Mouse (Mus musculus) cortical plate, adult 2 months (tissue): ENCODE results near the gene Slc6a19. TPM values are rescaled to one million over a fixed set of nuclear protein-coding genes. Genes with fewer than 3 reads are reported as not detected.
"Not testable (repeated sequence)": the region's sequence is repeated elsewhere in the genome, so short reads cannot be mapped to it uniquely, and the experiment has no call there.

Experiments
- H3K27ac ChIP-seq: fragments of 200-500 bp; 2 replicates; pipeline ENCODE4 v1.5.1; 2012; ENCODE audit warnings: low read length, control low read depth, inconsistent platforms; ENCODE audit not compliant: insufficient read depth
- H3K4me1 ChIP-seq: fragments of 200-500 bp; 2 replicates; pipeline ENCODE4 v1.6.1; 2011; ENCODE audit warnings: low read length; ENCODE audit not compliant: control insufficient read depth, insufficient read depth
- H3K4me3 ChIP-seq: fragments of 200-500 bp; 2 replicates; pipeline ENCODE4 v1.5.1; 2011; ENCODE audit warnings: mild to moderate bottlenecking, low read length, control low read depth; ENCODE audit not compliant: insufficient read depth
- CTCF ChIP-seq: fragments of 200-500 bp; IDR thresholded peaks from 2 replicates; pipeline ENCODE4 v1.5.1; 2011; ENCODE audit warnings: mild to moderate bottlenecking, control low read depth, low read length; ENCODE audit not compliant: insufficient read depth; ENCODE audit errors: extremely low read depth
- POLR2A ChIP-seq: fragments of 200-500 bp; IDR thresholded peaks from 2 replicates; pipeline ENCODE4 v1.6.1; 2011; ENCODE audit warnings: mild to moderate bottlenecking, low read length, control low read depth; ENCODE audit not compliant: insufficient read depth; ENCODE audit errors: extremely low read depth
- polyA plus RNA-seq: library from polyadenylated mRNA; depleted of rRNA; stranded (reverse); fragments of >200 nt; gene quantifications from 2 replicates; pipeline ENCODE4 v1.2.3, GENCODE M21; 2012

The Slc6a19 gene
- polyA plus RNA-seq, 1 experiment = 0.79 TPM

DNA sequence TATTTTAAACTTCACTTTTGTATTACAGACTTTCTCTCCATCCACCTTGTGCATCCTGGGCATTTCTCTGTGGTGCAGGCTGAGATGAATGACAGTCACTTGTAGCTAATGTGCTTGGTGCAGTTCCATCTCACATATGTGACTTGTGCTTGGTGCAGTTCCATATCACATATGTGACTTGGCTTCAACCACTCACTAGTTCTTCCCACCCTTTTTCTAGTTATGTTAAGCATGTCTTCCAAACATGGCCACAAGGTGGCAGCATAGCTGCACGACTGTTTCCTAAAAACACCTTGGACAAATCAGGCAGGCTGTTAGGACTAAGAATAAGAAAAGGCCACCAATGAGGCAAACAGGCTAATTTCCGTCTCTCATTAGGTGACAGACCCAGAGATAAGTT, 13.6 kb upstream of the Slc6a19 start:
- no peaks in the 10 kb centered on the region for H3K4me1 ChIP-seq
- no peak overlapping the region for H3K27ac ChIP-seq
- TF ChIP-seq CTCF (peak; percentile 89), POLR2A (no peak)
- H3K4me3 ChIP-seq = no peak overlapping the region

DNA sequence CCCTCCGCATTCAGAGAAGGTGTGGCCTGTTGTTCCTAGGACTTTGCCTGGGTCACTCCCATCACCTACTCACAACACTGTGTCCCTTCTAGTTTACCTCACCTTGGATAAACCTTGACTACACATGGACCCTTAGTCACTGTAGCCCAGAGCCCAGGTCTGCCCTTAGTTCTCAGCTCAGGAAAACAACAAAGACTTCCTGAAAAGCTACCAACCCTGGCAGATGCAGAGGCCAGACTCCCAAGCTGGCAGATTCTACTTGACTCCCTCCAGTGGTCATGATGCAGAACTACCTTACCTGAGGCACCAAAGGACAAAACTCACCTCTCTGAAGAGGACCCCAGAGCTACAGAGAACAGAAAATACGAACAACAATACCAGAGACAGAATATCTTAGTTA, 9.4 kb upstream of the Slc6a19 start:
- TF ChIP-seq CTCF (peak; percentile 40), POLR2A (no peak)
- Histone ChIP-seq H3K4me3 (no peak overlapping the region), H3K27ac (no peak overlapping the region), H3K4me1 (no peaks in the 10 kb centered on the region)

DNA sequence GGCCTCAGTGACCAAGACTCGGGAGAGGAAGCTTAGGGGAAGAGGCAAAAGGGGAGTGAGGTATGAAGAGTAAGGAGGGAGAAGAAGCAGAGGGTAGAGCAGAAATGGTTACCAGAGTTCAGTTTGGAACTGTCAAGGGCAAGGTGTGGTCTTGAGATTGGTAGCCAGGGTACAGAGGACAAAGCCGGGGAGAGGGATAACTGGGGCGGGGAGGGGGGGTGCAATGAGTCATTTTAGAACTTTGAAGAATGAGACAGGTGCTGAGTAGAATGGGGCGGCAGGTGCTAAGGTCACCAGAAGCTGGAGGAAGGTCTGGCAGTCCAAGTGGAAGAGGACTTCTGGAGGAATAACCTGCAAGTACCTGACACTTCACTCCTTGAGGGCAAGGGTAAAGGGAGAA, 8.5 kb upstream of the Slc6a19 start:
- H3K27ac ChIP-seq = no peak overlapping the region
- H3K4me1 ChIP-seq = no peaks in the 10 kb centered on the region
- TF ChIP-seq CTCF = no peak
- H3K4me3 ChIP-seq = no peak overlapping the region

DNA sequence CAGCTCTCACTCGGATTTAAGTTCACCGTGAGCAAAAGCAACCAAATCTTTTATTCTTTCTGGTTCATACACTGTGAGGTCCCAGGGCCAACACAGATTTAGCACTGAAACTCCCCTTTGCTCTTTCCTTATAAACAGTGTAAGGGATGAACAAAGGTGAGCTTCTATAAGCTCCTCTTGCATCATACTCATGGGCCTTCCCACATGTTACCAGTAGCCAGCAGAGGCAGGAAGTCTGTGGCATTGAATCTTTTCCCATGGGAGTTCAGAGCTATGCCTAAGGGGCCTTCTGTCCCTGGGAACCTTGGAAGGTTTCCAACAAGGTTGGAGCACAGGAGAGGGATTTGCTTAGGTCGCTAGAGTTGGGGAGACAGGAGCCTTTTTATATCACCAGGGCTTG, 7.6 kb upstream of the Slc6a19 start:
- TF ChIP-seq CTCF (no peak), POLR2A (no peak)
- H3K4me3 ChIP-seq = no peak overlapping the region
- no peaks in the 10 kb centered on the region for H3K4me1 ChIP-seq
- no peak overlapping the region for H3K27ac ChIP-seq

DNA sequence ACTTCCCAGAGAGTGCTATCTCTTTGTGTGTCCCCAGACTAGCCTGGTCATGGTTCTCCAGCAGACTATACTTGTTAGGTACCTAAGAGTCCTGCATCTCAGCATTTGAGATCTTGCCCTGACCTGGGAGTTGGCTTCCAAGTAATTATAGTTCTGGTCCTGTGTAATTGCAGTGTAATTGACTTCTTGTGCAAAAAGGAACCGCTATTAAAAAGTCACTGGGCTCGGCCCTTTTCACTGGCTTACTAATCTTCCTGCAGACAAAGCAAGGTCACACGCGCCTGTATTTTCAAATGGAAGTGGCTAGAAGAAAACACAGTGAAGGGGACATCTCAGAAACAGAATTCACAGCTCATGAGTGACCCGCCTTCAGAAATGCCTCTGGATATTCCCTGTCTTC, 7.1 kb upstream of the Slc6a19 start:
- no peaks in the 10 kb centered on the region for H3K4me1 ChIP-seq
- no peak overlapping the region for H3K4me3 ChIP-seq
- TF ChIP-seq CTCF = no peak
- TF ChIP-seq POLR2A = no peak
- H3K27ac ChIP-seq = no peak overlapping the region

DNA sequence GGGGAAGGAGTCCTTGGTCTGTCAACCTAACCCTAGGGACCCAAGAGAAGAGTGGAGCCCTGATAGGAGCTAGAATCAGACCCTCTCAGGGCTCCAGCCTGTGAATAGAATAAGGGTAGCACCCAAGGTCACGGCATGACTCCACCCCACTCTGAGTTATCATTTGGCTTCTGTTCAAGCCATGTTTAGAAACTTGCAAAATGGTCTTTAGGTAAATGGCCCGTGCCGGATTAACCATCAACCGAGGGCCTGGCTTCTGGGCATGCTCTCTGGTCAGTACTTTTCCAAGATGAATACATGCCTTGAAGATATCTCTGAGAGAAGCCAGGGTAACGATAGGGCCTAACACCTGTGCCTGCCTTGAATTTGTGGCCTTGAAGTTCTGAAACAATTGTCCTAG, 6.6 kb upstream of the Slc6a19 start:
- no peaks in the 10 kb centered on the region for H3K4me1 ChIP-seq
- no peak for TF ChIP-seq POLR2A
- TF ChIP-seq CTCF = no peak
- no peak overlapping the region for H3K27ac ChIP-seq
- no peak overlapping the region for H3K4me3 ChIP-seq

DNA sequence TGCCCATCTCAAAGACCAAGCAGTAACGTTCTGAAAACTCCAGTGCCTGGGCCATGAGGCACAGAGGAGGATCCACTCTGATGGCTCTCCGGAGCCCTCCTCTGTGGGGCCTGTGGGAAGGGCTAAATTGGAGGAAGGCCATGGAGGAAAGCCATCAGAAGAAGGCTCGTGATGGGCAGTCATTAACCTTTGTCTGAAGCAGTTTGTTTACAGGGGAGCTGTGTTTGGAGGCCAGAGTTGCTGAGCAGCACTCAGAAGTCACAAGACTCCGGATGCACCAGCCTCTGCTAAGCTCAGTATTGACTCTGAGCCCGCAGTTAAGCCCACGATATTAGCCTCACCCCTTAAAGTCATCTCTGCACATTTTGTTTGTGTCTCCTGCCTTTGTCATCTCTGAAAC, 4.8 kb upstream of the Slc6a19 start:
- no peak for TF ChIP-seq POLR2A
- no peak for TF ChIP-seq CTCF
- H3K4me1 ChIP-seq = no peaks in the 10 kb centered on the region
- H3K27ac ChIP-seq = no peak overlapping the region
- no peak overlapping the region for H3K4me3 ChIP-seq

DNA sequence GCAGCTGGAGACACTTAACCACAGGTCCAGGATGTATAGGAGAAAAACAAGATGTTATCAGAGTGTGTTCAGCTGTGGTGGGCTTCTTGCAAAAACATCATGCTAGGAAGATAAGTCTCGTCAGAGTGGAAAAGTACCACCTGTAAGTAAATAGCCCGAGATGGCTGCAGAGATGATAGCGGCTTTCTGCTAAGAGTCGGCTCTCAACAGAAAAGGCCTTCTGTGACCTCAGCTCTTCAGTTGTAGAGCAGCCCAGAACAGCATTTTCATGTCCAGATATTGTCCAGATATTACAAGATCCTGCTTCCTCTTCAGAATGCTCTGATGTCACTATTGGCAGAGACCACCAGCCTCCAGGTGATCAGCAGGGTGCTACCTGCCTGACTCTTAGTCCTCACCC, 1.2 kb downstream of the Slc6a19 start:
- not testable (repeated sequence) for H3K4me3 ChIP-seq, H3K4me1 ChIP-seq, H3K27ac ChIP-seq

DNA sequence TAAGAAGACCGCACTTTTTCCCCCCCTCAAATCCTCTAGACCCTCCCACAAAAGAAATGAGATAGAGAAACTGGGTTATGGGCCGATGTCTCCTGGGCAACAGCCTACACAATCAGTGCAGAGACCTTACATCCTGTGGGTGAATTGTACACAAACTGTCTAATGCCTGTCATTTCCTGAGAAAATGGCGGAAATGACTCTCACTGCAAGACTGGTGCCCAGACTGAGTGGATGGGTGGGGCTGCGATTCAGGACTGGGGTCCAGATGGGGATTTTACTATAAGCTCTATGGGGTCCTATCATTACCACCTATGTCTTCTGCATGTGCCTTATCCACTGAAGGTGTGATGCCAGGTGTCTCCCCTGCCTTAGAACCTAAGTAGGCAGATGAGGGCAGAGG, 1.9 kb downstream of the Slc6a19 start:
- no peaks in the 10 kb centered on the region for H3K4me1 ChIP-seq
- TF ChIP-seq POLR2A = no peak
- TF ChIP-seq CTCF = no peak

DNA sequence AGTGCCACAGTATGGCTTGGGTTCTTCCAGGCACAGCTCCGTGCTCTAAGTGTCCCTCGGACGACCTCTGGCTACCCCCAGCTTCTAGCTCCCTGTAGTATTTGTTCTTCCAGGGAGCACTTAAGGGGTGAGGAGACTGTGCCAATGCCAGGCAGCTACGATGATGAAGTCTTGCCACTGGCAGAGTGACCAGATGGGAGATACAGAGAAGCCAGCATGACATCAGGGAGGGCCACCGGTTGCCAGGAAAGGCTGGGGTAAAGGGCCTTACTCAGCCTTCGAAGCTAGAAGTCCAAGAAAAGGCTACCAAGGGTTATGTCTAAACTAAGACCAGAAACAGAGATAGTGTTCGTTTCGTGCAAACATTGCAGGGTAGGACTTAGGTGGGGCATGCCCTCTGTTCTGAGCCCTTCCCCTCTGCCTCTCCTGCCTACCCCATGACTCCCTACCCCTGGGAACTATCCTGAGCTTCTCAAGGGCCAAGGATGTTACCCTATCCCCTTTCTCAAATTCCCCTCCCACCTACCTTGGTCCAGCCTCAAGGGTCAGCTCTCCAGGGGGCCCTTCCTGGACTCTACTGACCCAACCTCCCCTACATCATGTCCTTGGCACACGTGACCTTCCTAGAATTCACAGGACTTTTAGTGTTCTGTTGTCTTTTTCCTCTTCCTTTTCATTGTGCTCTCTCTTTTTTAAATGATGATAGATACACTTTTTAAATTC, 3.3 kb downstream of the Slc6a19 start:
- H3K4me1 ChIP-seq = no peaks in the 10 kb centered on the region
- H3K4me3 ChIP-seq = no peak overlapping the region
- no peak for TF ChIP-seq POLR2A
- no peak for TF ChIP-seq CTCF
- H3K27ac ChIP-seq = no peak overlapping the region

More for the DNA sequence above, 1.9 kb downstream of the Slc6a19 start:
- Histone ChIP-seq H3K27ac (no peak overlapping the region), H3K4me3 (no peak overlapping the region)
